Comparison of ENCODE assay signal across 25 mouse cellular contexts in the genomic region with DNA sequence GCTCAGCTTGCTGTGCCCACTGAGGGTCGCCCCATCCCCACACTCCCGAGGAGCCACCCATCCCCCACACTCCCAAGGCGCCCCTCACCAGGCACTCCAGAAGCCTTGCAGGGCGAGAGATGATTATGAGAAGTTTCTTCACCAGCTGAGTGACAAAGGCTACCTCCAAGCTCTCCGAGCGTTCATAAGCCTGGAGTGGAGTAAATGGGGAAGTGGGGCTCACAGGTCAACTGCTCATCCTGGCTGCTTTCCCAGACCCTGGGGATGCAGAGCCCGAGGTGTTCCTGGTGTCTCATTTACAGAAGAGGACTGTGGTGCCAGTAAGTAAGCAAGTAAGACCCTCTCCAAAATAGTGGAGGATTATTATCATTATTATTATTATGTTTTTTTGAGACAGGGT. TPM values are rescaled to one million over a fixed set of nuclear protein-coding genes. Genes with fewer than 3 reads are reported as not detected.
A peak's percentile ranks its signal among the peaks of the same experiment; 100 is the strongest.
DNase-seq lines count a peak whose midpoint lies in the region; ATAC-seq and TF ChIP-seq lines count a peak whose summit lies in the region.
"Had no signal": no experiment of that assay in that cellular context is flagged by ENCODE, and none has a peak within 500 bp of the region (broad histone marks: within the 10 kb centered on the region; RNA-seq: fewer than 3 reads in every experiment).

No protein-coding gene starts in this region.

- peak; percentile 13 for DNase-seq in liver, postnatal 0 days
- DNase-seq in liver, embryonic 11.5 days (ENCODE audit: low spot score): no peak
- DNase-seq in yolk sac, embryonic 10.5 days (ENCODE audit: low spot score): no peak
- DNase-seq in limb, embryonic 10.5 days (ENCODE audit: low spot score): no peak
- DNase-seq: adrenal gland, adult 8-10 months; adrenal gland, postnatal 14 days; adrenal gland, postnatal 36 days; cerebellum, adult 11-12 months; cerebellum, adult 2 months; cerebellum, adult 9-10 months; cerebellum, postnatal 10 days; cerebellum, postnatal 36 days; forebrain, postnatal 0 days had no signal

- H3K4me2 ChIP-seq in liver, postnatal 0 days (ENCODE audit: low read depth, low read length): no peak overlapping the region
- no peak overlapping the region for H3K4me2 ChIP-seq in liver, embryonic 11.5 days
- no peak overlapping the region for H3K4me2 ChIP-seq in heart, embryonic 11.5 days
- H3K4me2 ChIP-seq: embryonic facial prominence, embryonic 12.5 days; forebrain, embryonic 13.5 days; forebrain, embryonic 15.5 days had no signal

- H3K36me3 ChIP-seq in liver, postnatal 0 days (replicated peaks; ENCODE audit: insufficient read depth, low read length): no peaks in the 10 kb centered on the region
- no peaks in the 10 kb centered on the region for H3K36me3 ChIP-seq in liver, embryonic 11.5 days (ENCODE audit: control insufficient read depth, insufficient read depth, low read length)
- H3K36me3 ChIP-seq in limb, embryonic 10.5 days: no peaks in the 10 kb centered on the region
- H3K36me3 ChIP-seq in heart, embryonic 11.5 days (ENCODE audit: control insufficient read depth, insufficient read depth, low read length): no peaks in the 10 kb centered on the region
- H3K36me3 ChIP-seq: embryonic facial prominence, embryonic 10.5 days; embryonic facial prominence, embryonic 12.5 days had no signal

- WGBS in liver, postnatal 0 days (ENCODE audit: insufficient replicate concordance): 55% methylated on average over 6 of the region's 7 CpGs
- WGBS in liver, embryonic 11.5 days: 58% methylated on average over 7 of the region's 7 CpGs
- 71% methylated on average over 7 of the region's 7 CpGs for WGBS in limb, embryonic 10.5 days
- WGBS in heart, embryonic 11.5 days (ENCODE audit: insufficient replicate concordance): 70% methylated on average over 7 of the region's 7 CpGs

- ATAC-seq in liver, postnatal 0 days: no peak
- no peak for ATAC-seq in liver, embryonic 11.5 days (replicated peaks; ENCODE audit: low FRiP score)
- 0 out of 2 replicates have a peak, but pooled peaks have one; percentile 23 for ATAC-seq in common myeloid progenitor, adult 5-6 weeks (replicated peaks; ENCODE audit: low read depth, poor library complexity, severe bottlenecking)
- ATAC-seq in hematopoietic stem cell, adult 5-6 weeks (replicated peaks in 1 of 2; ENCODE audit: insufficient read depth in 1 of 2, low FRiP score in 2 of 2, low TSS enrichment in 1 of 2, low read depth in 1 of 2, poor library complexity in 2 of 2, severe bottlenecking in 2 of 2): peak; percentile 44 to 50; a peak in 2 of 4 replicates
- ATAC-seq in heart, embryonic 11.5 days (replicated peaks; ENCODE audit: insufficient number of reproducible peaks, low FRiP score, low TSS enrichment): no peak
- ATAC-seq: activated CD4-positive, CD25-positive, alpha-beta regulatory T cell, adult 4 months; forebrain, embryonic 13.5 days; forebrain, embryonic 15.5 days; forebrain, postnatal 0 days; Patski had no signal

- no peaks in the 10 kb centered on the region for H3K9me3 ChIP-seq in liver, postnatal 0 days (ENCODE audit: low read length)
- H3K9me3 ChIP-seq in liver, embryonic 11.5 days (ENCODE audit: control insufficient read depth, low read length): no peaks in the 10 kb centered on the region
- H3K9me3 ChIP-seq in limb, embryonic 10.5 days (replicated peaks): no peaks in the 10 kb centered on the region
- no peaks in the 10 kb centered on the region for H3K9me3 ChIP-seq in heart, embryonic 11.5 days (replicated peaks; ENCODE audit: control insufficient read depth, low read length)
- H3K9me3 ChIP-seq: embryonic facial prominence, embryonic 10.5 days; embryonic facial prominence, embryonic 12.5 days; forebrain, embryonic 13.5 days; forebrain, embryonic 15.5 days had no signal

- H3K27me3 ChIP-seq in liver, postnatal 0 days (ENCODE audit: insufficient read depth, low read length): peaks cover 23% of the 10 kb centered on the region
- H3K27me3 ChIP-seq in liver, embryonic 11.5 days (replicated peaks; ENCODE audit: control insufficient read depth, insufficient read depth, low read length): peaks cover 39% of the 10 kb centered on the region
- H3K27me3 ChIP-seq in limb, embryonic 10.5 days (ENCODE audit: low read depth, poor library complexity, severe bottlenecking): peaks cover 64% of the 10 kb centered on the region
- peaks cover 45% of the 10 kb centered on the region for H3K27me3 ChIP-seq in heart, embryonic 11.5 days (ENCODE audit: control insufficient read depth, insufficient read depth, low read length)

- no peak overlapping the region for H3K9ac ChIP-seq in liver, postnatal 0 days (replicated peaks)
- H3K9ac ChIP-seq in liver, embryonic 11.5 days (ENCODE audit: low read depth, low read length): no peak overlapping the region
- H3K9ac ChIP-seq in heart, embryonic 11.5 days (ENCODE audit: low read depth, low read length): no peak overlapping the region
- H3K9ac ChIP-seq: embryonic facial prominence, embryonic 12.5 days; forebrain, embryonic 13.5 days; forebrain, embryonic 15.5 days; forebrain, postnatal 0 days had no signal

- H3K4me1 ChIP-seq in liver, postnatal 0 days (ENCODE audit: insufficient read depth): peaks cover 4% of the 10 kb centered on the region; the same call in 1 of the 2 replicates
- H3K4me1 ChIP-seq in liver, embryonic 11.5 days (replicated peaks; ENCODE audit: control insufficient read depth, insufficient read depth, low read length): peaks cover 8% of the 10 kb centered on the region
- H3K4me1 ChIP-seq in limb, embryonic 10.5 days: peaks cover 11% of the 10 kb centered on the region
- peaks cover 4% of the 10 kb centered on the region; the same call in 1 of the 2 replicates for H3K4me1 ChIP-seq in heart, embryonic 11.5 days (ENCODE audit: control insufficient read depth, insufficient read depth, low read length)
- H3K4me1 ChIP-seq: embryonic facial prominence, embryonic 12.5 days had no signal

- no peak for TF ChIP-seq CTCF in liver, postnatal 0 days (IDR thresholded peaks at IDR 0.05; ENCODE audit: low read depth)

- H3K4me3 ChIP-seq in liver, postnatal 0 days (ENCODE audit: low read depth, low read length): no peak overlapping the region
- no peak overlapping the region for H3K4me3 ChIP-seq in liver, embryonic 11.5 days (ENCODE audit: low read depth, low read length)
- no peak overlapping the region for H3K4me3 ChIP-seq in limb, embryonic 10.5 days
- H3K4me3 ChIP-seq in heart, embryonic 11.5 days (ENCODE audit: low read depth, low read length): no peak overlapping the region
- H3K4me3 ChIP-seq: embryonic facial prominence, embryonic 10.5 days; embryonic facial prominence, embryonic 12.5 days; forebrain, embryonic 13.5 days; forebrain, embryonic 15.5 days had no signal

- TF ChIP-seq EP300 in liver, postnatal 0 days (IDR thresholded peaks at IDR 0.05; ENCODE audit: low read depth): no peak

- H3K27ac ChIP-seq in liver, postnatal 0 days (ENCODE audit: low read depth): no peak overlapping the region
- no peak overlapping the region for H3K27ac ChIP-seq in liver, embryonic 11.5 days (ENCODE audit: low read depth, low read length)
- H3K27ac ChIP-seq in limb, embryonic 10.5 days: no peak overlapping the region
- H3K27ac ChIP-seq in heart, embryonic 11.5 days (ENCODE audit: low read depth, low read length): no peak overlapping the region
- H3K27ac ChIP-seq: embryonic facial prominence, embryonic 10.5 days; embryonic facial prominence, embryonic 12.5 days; forebrain, embryonic 13.5 days; forebrain, embryonic 15.5 days had no signal

RNA-seq across cellular contexts. Expression of a gene that starts 11.6 kb away (rescaled TPM):
- 0.07 TPM in 1 of 2 replicates, not detected in the other for polyA plus RNA-seq in liver, postnatal 0 days (2015; fragmentation: Nextera tagmentation; extraction: Ambion mirVana)
- polyA plus RNA-seq in liver, embryonic 11.5 days (2014; fragmentation: Nextera tagmentation; extraction: Ambion mirVana): 0.14 and 0.29 TPM in 2 replicates
- not detected in 2 replicates for total RNA-seq in common myeloid progenitor, adult 5-6 weeks (2017)
- 0.10 TPM in 1 of 2 replicates, not detected in the other for total RNA-seq in hematopoietic stem cell, adult 5-6 weeks (2017)
- 0.09 and 0.16 TPM in 2 replicates for polyA plus RNA-seq in limb, embryonic 10.5 days (2016; fragmentation: Nextera tagmentation; extraction: Ambion mirVana)
- 0.27 TPM in 1 of 2 replicates, not detected in the other for polyA plus RNA-seq in heart, embryonic 11.5 days (2014; fragmentation: Nextera tagmentation; extraction: Ambion mirVana)
- polyA plus RNA-seq: C2C12 had no signal

RNA-seq across cellular contexts. Expression of a gene that starts 17.2 kb away (rescaled TPM):
- 15.4 and 16.0 TPM in 2 replicates for polyA plus RNA-seq in liver, postnatal 0 days (2015; fragmentation: Nextera tagmentation; extraction: Ambion mirVana)
- polyA plus RNA-seq in liver, embryonic 11.5 days (2014; fragmentation: Nextera tagmentation; extraction: Ambion mirVana): 11.5 and 12.7 TPM in 2 replicates
- total RNA-seq in common myeloid progenitor, adult 5-6 weeks (2017): 41.0 and 47.0 TPM in 2 replicates
- 27.8 and 50.0 TPM in 2 replicates for total RNA-seq in hematopoietic stem cell, adult 5-6 weeks (2017)
- polyA plus RNA-seq in limb, embryonic 10.5 days (2016; fragmentation: Nextera tagmentation; extraction: Ambion mirVana): 6.4 and 8.2 TPM in 2 replicates
- 4.3 and 5.4 TPM in 2 replicates for polyA plus RNA-seq in heart, embryonic 11.5 days (2014; fragmentation: Nextera tagmentation; extraction: Ambion mirVana)

RNA-seq across cellular contexts. Expression of a gene that starts 21.2 kb away (rescaled TPM):
- 0.09 TPM in 1 of 2 replicates, not detected in the other for polyA plus RNA-seq in liver, postnatal 0 days (2015; fragmentation: Nextera tagmentation; extraction: Ambion mirVana)
- polyA plus RNA-seq in liver, embryonic 11.5 days (2014; fragmentation: Nextera tagmentation; extraction: Ambion mirVana): 0.22 and 0.49 TPM in 2 replicates
- not detected in 2 replicates for total RNA-seq in common myeloid progenitor, adult 5-6 weeks (2017)
- total RNA-seq in hematopoietic stem cell, adult 5-6 weeks (2017): not detected in 2 replicates
- 0.44 and 0.58 TPM in 2 replicates for polyA plus RNA-seq in limb, embryonic 10.5 days (2016; fragmentation: Nextera tagmentation; extraction: Ambion mirVana)
- polyA plus RNA-seq in heart, embryonic 11.5 days (2014; fragmentation: Nextera tagmentation; extraction: Ambion mirVana): not detected in 2 replicates
- total RNA-seq: adrenal gland, postnatal 14 days; adrenal gland, postnatal 36 days had no signal
- polyA plus RNA-seq: activated CD4-positive, CD25-positive, alpha-beta regulatory T cell, adult 4 months; embryonic facial prominence, embryonic 14.5 days had no signal

RNA-seq across cellular contexts. Expression of a gene that starts 23.8 kb away (rescaled TPM):
- 133 and 149 TPM in 2 replicates for polyA plus RNA-seq in liver, postnatal 0 days (2015; fragmentation: Nextera tagmentation; extraction: Ambion mirVana)
- polyA plus RNA-seq in liver, embryonic 11.5 days (2014; fragmentation: Nextera tagmentation; extraction: Ambion mirVana): 458 and 504 TPM in 2 replicates
- 71.2 and 79.8 TPM in 2 replicates for total RNA-seq in common myeloid progenitor, adult 5-6 weeks (2017)
- 4.1 and 30.6 TPM in 2 replicates for total RNA-seq in hematopoietic stem cell, adult 5-6 weeks (2017)
- polyA plus RNA-seq in limb, embryonic 10.5 days (2016; fragmentation: Nextera tagmentation; extraction: Ambion mirVana): 14.0 and 18.7 TPM in 2 replicates
- polyA plus RNA-seq in heart, embryonic 11.5 days (2014; fragmentation: Nextera tagmentation; extraction: Ambion mirVana): 48.7 and 65.0 TPM in 2 replicates
- total RNA-seq: adrenal gland, adult 18-20 months; forebrain, postnatal 0 days had no signal

RNA-seq across cellular contexts. Expression of a gene that starts 31.8 kb away (rescaled TPM):
- polyA plus RNA-seq in liver, postnatal 0 days (2015; fragmentation: Nextera tagmentation; extraction: Ambion mirVana): 139 and 141 TPM in 2 replicates
- polyA plus RNA-seq in liver, embryonic 11.5 days (2014; fragmentation: Nextera tagmentation; extraction: Ambion mirVana): 53.5 and 56.7 TPM in 2 replicates
- 16.4 and 25.2 TPM in 2 replicates for total RNA-seq in common myeloid progenitor, adult 5-6 weeks (2017)
- total RNA-seq in hematopoietic stem cell, adult 5-6 weeks (2017): 29.5 and 37.4 TPM in 2 replicates
- 44.5 and 54.2 TPM in 2 replicates for polyA plus RNA-seq in limb, embryonic 10.5 days (2016; fragmentation: Nextera tagmentation; extraction: Ambion mirVana)
- 36.2 and 40.4 TPM in 2 replicates for polyA plus RNA-seq in heart, embryonic 11.5 days (2014; fragmentation: Nextera tagmentation; extraction: Ambion mirVana)

Comparison
In these comparisons a context has a peak if more than half of its experiments do, and no peak if none do; other contexts are left out.
1. ATAC-seq: peak in common myeloid progenitor, adult 5-6 weeks (single experiment) and hematopoietic stem cell, adult 5-6 weeks (2 of 2); none in liver, postnatal 0 days (single experiment), liver, embryonic 11.5 days (single experiment) and heart, embryonic 11.5 days (single experiment).